Mouse (Mus musculus): ENCODE results near the gene Mrpl18. TPM values are rescaled to one million over a fixed set of nuclear protein-coding genes. Genes with fewer than 3 reads are reported as not detected.
"Not testable (repeated sequence)": the region's sequence is repeated elsewhere in the genome, so short reads cannot be mapped to it uniquely, and the experiment has no call there.

Gene Mrpl18
- polyA plus RNA-seq, 1 experiment from 2014 or later, result 56.2 TPM

- H3K36me3 ChIP-seq (ENCODE audit: inconsistent target); H3K27ac ChIP-seq; H3K4me3 ChIP-seq (ENCODE audit: inconsistent target); H3K79me2 ChIP-seq (ENCODE audit: inconsistent target): not testable (repeated sequence)
- 90% methylated on average over 5 of the region's 5 CpGs for WGBS (ENCODE audit: missing documents)
Observed at GRCm38 (mm10) chr17:12931576-12931975, 15.4 kb upstream of the Mrpl18 start.

- 91% methylated on average over 8 of the region's 8 CpGs for WGBS (ENCODE audit: missing documents)
- H3K79me2 ChIP-seq (ENCODE audit: inconsistent target), result peaks cover 6% of the 10 kb centered on the region
- H3K36me3 ChIP-seq (ENCODE audit: inconsistent target), result peaks cover 29% of the 10 kb centered on the region
- H3K27ac ChIP-seq, result no peak overlapping the region
- no peak overlapping the region for H3K4me3 ChIP-seq (ENCODE audit: inconsistent target)
Observed at GRCm38 (mm10) chr17:12925703-12926180, 9.6 kb upstream of the Mrpl18 start.

- no peak overlapping the region for H3K27ac ChIP-seq
- 90% methylated on average over 3 of the region's 3 CpGs for WGBS (ENCODE audit: missing documents)
- no peak overlapping the region for H3K4me3 ChIP-seq (ENCODE audit: inconsistent target)
Observed at GRCm38 (mm10) chr17:12925001-12925400, 8.9 kb upstream of the Mrpl18 start.

GRCm38 (mm10) chr17:12921073-12921472, 4.9 kb upstream of the Mrpl18 start:
- Histone ChIP-seq H3K27ac (peak overlapping the region; percentile 27), H3K36me3 (ENCODE audit: inconsistent target) (peaks cover 48% of the 10 kb centered on the region)
- WGBS (ENCODE audit: missing documents), result 13% methylated on average over 1 of the region's 1 CpGs

More at GRCm38 (mm10) chr17:12925001-12925400, 8.9 kb upstream of the Mrpl18 start:
- H3K36me3 ChIP-seq (ENCODE audit: inconsistent target), result peaks cover 36% of the 10 kb centered on the region
- peaks cover 11% of the 10 kb centered on the region for H3K79me2 ChIP-seq (ENCODE audit: inconsistent target)

GRCm38 (mm10) chr17:12916588-12917380, 639 bp upstream of the Mrpl18 start:
- peak overlapping the region; percentile 52 for H3K27ac ChIP-seq
- H3K36me3 ChIP-seq (ENCODE audit: inconsistent target), result peaks cover 45% of the 10 kb centered on the region
- H3K4me3 ChIP-seq (ENCODE audit: inconsistent target), result peak overlapping the region; percentile 99
- peaks cover 73% of the 10 kb centered on the region for H3K79me2 ChIP-seq (ENCODE audit: inconsistent target)
- 0% methylated on average over 38 of the region's 40 CpGs for WGBS (ENCODE audit: missing documents)

More at GRCm38 (mm10) chr17:12921073-12921472, 4.9 kb upstream of the Mrpl18 start:
- Histone ChIP-seq H3K4me3 (ENCODE audit: inconsistent target) (no peak overlapping the region), H3K79me2 (ENCODE audit: inconsistent target) (peaks cover 48% of the 10 kb centered on the region)

GRCm38 (mm10) chr17:12915488-12915880, 661 bp downstream of the Mrpl18 start, which contains the start of gene Tcp1:
Gene Tcp1, plus strand, starts transcription at chr17:12915701.
- H3K36me3 ChIP-seq (ENCODE audit: inconsistent target), result peaks cover 40% of the 10 kb centered on the region; the same call in 1 of the 2 replicates
- whole genome bisulfite sequencing (ENCODE audit: missing documents), result 0% methylated on average over 18 of the region's 18 CpGs
- peaks cover 70% of the 10 kb centered on the region for H3K79me2 ChIP-seq (ENCODE audit: inconsistent target)
- peak within 1 kb of the TSS; percentile 82 for H3K27ac ChIP-seq
- H3K4me3 ChIP-seq (ENCODE audit: inconsistent target), result peak within 1 kb of the TSS; percentile 99

GRCm38 (mm10) chr17:12910391-12910790, 5.8 kb downstream of the Mrpl18 start:
- Histone ChIP-seq H3K4me3 (ENCODE audit: inconsistent target) (no peak overlapping the region), H3K27ac (no peak overlapping the region), H3K36me3 (ENCODE audit: inconsistent target) (peaks cover 23% of the 10 kb centered on the region; the same call in 1 of the 2 replicates), H3K79me2 (ENCODE audit: inconsistent target) (peaks cover 25% of the 10 kb centered on the region)
- 92% methylated on average over 8 of the region's 8 CpGs for WGBS (ENCODE audit: missing documents)

GRCm38 (mm10) chr17:12909361-12910280, 6.5 kb downstream of the Mrpl18 start, which contains the start of gene Pnldc1:
Gene Pnldc1, minus strand, starts transcription at chr17:12910230.
- Histone ChIP-seq H3K27ac (no peak within 1 kb of the TSS), H3K79me2 (ENCODE audit: inconsistent target) (peaks cover 17% of the 10 kb centered on the region), H3K36me3 (ENCODE audit: inconsistent target) (peaks cover 23% of the 10 kb centered on the region; the same call in 1 of the 2 replicates), H3K4me3 (ENCODE audit: inconsistent target) (no peak within 1 kb of the TSS)
- WGBS (ENCODE audit: missing documents), result 95% methylated on average over 28 of the region's 35 CpGs

- Histone ChIP-seq H3K27ac (no peak overlapping the region), H3K36me3 (ENCODE audit: inconsistent target) (no peaks in the 10 kb centered on the region), H3K4me3 (ENCODE audit: inconsistent target) (no peak overlapping the region), H3K79me2 (ENCODE audit: inconsistent target) (no peaks in the 10 kb centered on the region)
- WGBS (ENCODE audit: missing documents), result 96% methylated on average over 9 of the region's 9 CpGs
Observed at GRCm38 (mm10) chr17:12906436-12906835, 9.7 kb downstream of the Mrpl18 start.

- H3K36me3 ChIP-seq (ENCODE audit: inconsistent target), result no peaks in the 10 kb centered on the region
- 93% methylated on average over 4 of the region's 4 CpGs for WGBS (ENCODE audit: missing documents)
- H3K27ac ChIP-seq, result no peak overlapping the region
- H3K79me2 ChIP-seq (ENCODE audit: inconsistent target), result no peaks in the 10 kb centered on the region
- H3K4me3 ChIP-seq (ENCODE audit: inconsistent target), result no peak overlapping the region
Observed at GRCm38 (mm10) chr17:12905810-12906209, 10.3 kb downstream of the Mrpl18 start.

GRCm38 (mm10) chr17:12904349-12904748, 11.8 kb downstream of the Mrpl18 start:
- Histone ChIP-seq H3K79me2 (ENCODE audit: inconsistent target) (no peaks in the 10 kb centered on the region), H3K36me3 (ENCODE audit: inconsistent target) (no peaks in the 10 kb centered on the region), H3K27ac (no peak overlapping the region), H3K4me3 (ENCODE audit: inconsistent target) (no peak overlapping the region)
- WGBS (ENCODE audit: missing documents), result 87% methylated on average over 1 of the region's 1 CpGs

GRCm38 (mm10) chr17:12903372-12904333, 12.5 kb downstream of the Mrpl18 start:
- Histone ChIP-seq H3K79me2 (ENCODE audit: inconsistent target) (no peaks in the 10 kb centered on the region), H3K36me3 (ENCODE audit: inconsistent target) (no peaks in the 10 kb centered on the region), H3K4me3 (ENCODE audit: inconsistent target) (no peak overlapping the region), H3K27ac (no peak overlapping the region)
- 84% methylated on average over 11 of the region's 12 CpGs for WGBS (ENCODE audit: missing documents)

- 94% methylated on average over 6 of the region's 6 CpGs for WGBS (ENCODE audit: missing documents)
- H3K36me3 ChIP-seq (ENCODE audit: inconsistent target), result no peaks in the 10 kb centered on the region
- H3K79me2 ChIP-seq (ENCODE audit: inconsistent target), result no peaks in the 10 kb centered on the region
- no peak overlapping the region for H3K4me3 ChIP-seq (ENCODE audit: inconsistent target)
- H3K27ac ChIP-seq, result no peak overlapping the region
Observed at GRCm38 (mm10) chr17:12902291-12902690, 13.9 kb downstream of the Mrpl18 start.

Data from macrophage (primary cell).